Mouse (Mus musculus): ENCODE measurements at regions not wholly inside any gene's neighbourhood (a gene's known extent, or its start where the extent isn't known, plus 50 kb on each side); places are given as distances from the start of the nearest gene placed in this dataset.

GRCm38 (mm10) chr2:19714025-19714424, 56.5 kb downstream of the Otud1 start:
- no peak for DNase-seq

- DNase-seq, result peak; percentile 65
Observed at GRCm38 (mm10) chr2:19715564-19716238, 58.1 kb downstream of the Otud1 start.

DNA sequence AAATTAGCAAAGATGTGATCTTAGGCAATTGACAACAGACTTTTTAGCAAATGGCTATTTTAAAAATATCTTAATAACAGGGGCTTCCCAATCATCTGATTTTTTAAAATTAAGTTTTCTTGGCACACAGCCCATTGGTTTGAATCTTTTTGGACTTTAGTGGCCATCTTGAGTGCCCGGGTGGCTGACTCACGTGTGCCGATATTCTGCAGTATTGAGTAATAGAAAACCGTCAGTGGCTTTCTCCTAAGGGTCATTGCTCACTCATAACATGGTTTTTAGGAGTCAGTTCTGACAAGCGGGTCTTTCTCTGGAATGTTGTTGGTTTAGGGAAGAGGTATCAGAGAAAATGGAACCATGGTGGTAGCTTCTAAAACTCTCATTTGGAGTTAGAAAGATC, 58.8 kb downstream of the Otud1 start:
- DNase-seq, result no peak

- no peak for DNase-seq
Observed at GRCm38 (mm10) chr2:19726085-19726484, 68.5 kb downstream of the Otud1 start.

DNA sequence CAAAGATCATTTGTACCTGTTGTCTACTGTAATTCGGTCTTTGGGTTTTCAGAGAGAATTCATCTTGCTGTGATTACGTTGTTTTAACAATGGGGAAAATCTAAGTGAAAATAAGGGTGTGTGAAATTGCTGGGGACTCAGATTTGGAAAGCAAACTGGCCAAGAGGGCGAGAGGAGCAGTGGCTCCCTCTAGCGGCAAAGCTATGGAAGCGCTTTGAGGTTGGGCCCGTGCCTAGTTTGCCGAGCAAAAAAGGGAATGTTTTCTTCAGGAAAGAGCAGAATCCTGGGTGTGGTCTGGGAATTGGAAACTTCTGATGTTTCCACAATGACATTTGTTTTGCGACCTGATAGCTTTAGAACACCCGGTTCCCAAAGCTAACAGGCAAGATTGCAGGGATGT, 69.4 kb downstream of the Otud1 start:
- peak; percentile 43 for DNase-seq

- no peak for DNase-seq
Observed at GRCm38 (mm10) chr2:19732922-19733859, 75.6 kb downstream of the Otud1 start.

DNA sequence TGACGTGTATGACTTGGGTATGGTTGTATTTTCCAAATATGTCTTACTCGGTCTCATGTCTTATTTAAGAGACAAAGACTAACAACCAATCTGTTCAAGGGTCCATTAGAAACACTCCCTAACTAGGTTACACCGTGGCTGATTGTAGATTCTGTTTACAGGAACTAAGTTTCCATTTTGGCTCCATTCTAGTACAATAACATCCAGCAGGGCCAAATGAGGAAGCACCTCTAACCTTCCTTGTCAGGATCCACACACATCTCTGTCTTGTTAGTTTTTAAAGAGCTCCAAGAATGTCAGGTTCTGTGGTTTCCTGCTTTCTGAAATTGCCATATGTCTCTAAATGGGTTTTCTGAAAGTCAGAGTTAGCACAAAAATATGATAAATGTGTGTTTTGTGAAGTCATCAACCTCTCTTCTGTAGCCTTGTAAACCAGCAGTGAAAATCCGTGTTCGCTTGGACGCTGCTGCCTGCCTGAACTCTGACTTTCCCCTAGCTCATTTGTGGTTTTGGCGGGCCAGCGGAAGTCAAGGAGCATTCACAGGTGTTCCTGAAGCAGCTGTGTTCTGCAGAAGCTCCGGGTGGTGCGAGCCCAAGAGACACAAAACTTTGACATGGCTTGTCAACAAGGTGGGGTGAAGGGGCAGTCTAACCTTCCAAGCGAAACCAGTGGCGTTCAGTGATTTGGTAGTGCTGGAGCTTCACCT, 76.8 kb downstream of the Otud1 start:
- no peak for DNase-seq

GRCm38 (mm10) chr2:19741508-19741907, 84.0 kb downstream of the Otud1 start:
- DNase-seq, result no peak

DNA sequence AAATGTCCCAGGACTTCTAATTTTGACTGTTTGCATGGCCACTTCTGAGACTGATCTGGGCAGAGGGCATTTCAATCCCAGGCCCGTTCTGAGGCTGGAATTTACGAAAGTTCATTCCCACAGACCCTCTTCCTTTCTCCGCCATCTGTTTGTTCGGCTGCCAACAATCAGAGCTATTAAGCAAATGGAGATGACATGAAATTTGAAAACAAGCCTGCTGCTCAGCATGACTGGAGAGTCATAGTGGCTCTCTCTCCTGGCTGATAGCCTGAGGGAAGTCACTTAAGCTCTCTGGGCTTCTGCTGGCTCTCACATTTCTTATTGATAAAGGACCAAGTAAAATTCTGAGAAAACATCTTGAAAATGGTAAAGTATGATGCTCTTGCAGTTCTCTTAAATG, 85.9 kb downstream of the Otud1 start:
- no peak for DNase-seq

- DNase-seq, result no peak
Observed at GRCm38 (mm10) chr2:19744986-19745660, 87.6 kb downstream of the Otud1 start.

- DNase-seq, result no peak
Observed at GRCm38 (mm10) chr2:19752753-19753152, 95.2 kb downstream of the Otud1 start.

GRCm38 (mm10) chr2:19753479-19753878, 95.9 kb downstream of the Otud1 start:
- DNase-seq, result no peak

DNA sequence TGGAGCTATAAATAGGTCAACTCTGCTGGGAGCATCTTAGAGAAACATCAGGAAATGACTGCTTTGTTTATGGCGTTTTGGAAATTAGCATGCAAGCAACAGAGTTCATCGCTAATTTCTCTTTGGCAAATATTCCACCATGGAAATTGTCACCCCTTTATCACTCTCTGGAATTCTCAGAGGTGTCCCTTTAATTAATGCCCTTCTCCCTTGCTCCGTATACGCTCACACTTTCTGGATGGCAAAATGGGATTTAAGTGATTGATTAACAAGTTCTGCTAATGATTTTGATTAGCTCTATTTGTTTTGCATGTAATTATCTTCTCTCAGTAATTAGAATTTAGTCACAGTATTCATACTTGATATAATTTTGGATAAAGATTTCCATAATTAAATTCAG, 100.4 kb downstream of the Otud1 start:
- DNase-seq, result no peak

GRCm38 (mm10) chr2:19759169-19759568, 101.6 kb downstream of the Otud1 start:
- no peak for DNase-seq

DNA sequence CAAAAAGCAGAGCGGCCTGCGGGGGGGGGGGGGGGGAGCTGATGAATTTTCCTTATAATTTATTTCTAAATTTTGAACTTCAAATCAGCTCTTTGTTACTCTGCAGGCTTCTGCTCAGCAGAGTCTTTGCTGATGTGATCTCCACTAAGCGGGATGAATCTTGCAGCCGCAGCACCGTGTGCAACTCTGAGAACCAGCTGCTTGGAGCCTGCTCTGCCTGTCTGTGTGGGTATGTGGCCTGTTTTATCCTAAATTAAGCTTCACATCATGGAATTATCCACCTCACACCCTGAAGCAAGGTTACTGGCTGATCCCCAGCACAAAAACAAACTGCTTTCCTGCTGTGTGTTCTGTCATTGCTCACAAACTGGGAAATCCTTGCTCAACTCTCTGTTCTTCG, 102.0 kb downstream of the Otud1 start:
- DNase-seq, result no peak

GRCm38 (mm10) chr2:19762996-19763395, 105.4 kb downstream of the Otud1 start:
- no peak for DNase-seq

DNA sequence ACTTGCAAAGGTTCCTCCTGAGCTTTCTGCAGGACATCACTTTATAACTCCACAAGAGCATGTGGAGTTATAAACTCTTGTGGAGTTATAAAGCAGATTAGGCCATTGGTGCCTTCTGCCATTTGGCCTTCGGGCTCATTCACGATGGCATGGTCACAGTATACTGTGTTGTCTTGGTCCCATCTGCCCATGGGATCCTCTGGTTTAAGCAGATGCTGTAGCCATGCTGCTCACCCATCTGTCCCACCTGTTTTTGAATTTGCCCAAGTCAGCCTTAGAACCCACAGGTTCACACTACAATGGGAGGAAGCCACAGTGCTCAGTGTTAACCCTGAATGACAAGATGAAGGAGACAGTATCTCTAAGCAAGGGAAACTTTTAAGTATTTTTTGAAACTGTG, 124.7 kb upstream of the Etl4 start:
- no peak for DNase-seq

DNA sequence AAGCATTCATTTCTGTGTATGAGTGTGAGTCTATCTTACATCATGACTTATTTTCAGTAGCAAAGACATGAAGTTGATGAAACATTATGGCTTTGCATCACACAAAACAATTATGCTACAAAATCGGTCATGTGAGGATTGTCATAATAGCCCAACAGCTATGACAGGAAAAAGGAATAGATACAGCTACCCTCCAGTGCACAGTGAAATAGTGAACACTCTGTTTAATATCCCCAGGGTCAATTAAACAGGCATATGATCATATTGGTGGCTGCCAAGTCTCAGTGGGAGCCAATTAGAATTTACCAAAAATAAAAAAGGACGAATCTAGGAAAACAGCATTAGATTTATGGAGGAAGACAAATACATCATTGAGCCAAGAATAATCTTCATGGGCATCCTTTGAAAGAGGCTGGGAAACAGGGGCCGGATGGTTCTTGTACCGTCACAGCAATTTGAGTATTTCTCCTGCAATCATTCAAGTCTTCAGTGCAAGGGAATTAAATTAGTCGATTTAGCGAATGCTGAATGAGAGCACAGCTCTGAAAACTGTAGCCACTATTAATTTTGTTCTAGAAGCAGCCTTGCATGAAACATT, 123.8 kb upstream of the Etl4 start:
- no peak for DNase-seq

GRCm38 (mm10) chr2:19792177-19792576, 117.4 kb upstream of the Etl4 start:
- no peak for DNase-seq

GRCm38 (mm10) chr2:19796790-19797189, 112.8 kb upstream of the Etl4 start:
- no peak for DNase-seq
